Mouse (Mus musculus) cerebellum, adult 11-12 months (tissue): ENCODE measurements at regions not wholly inside any gene's neighbourhood (a gene's known extent, or its start where the extent isn't known, plus 50 kb on each side); places are given as distances from the start of the nearest gene placed in this dataset.

Experiments used
- DNase-seq: peaks from one replicate; pipeline ENCODE4 v3.0.0; 2022

GRCm38 (mm10) chr6:51701253-51702020, 177.7 kb downstream of the Snx10 start:
- no peak for DNase-seq

- no peak for DNase-seq
Observed at GRCm38 (mm10) chr6:51702456-51703171, 178.9 kb downstream of the Snx10 start.

- no peak for DNase-seq
Observed at GRCm38 (mm10) chr6:51708011-51708410, 184.3 kb downstream of the Snx10 start.

- no peak for DNase-seq
Observed at GRCm38 (mm10) chr6:51708668-51709339, 185.1 kb downstream of the Snx10 start.

GRCm38 (mm10) chr6:51709340-51710067, 185.8 kb downstream of the Snx10 start:
- no peak for DNase-seq

GRCm38 (mm10) chr6:51710153-51710552, 186.5 kb downstream of the Snx10 start:
- DNase-seq = no peak

- no peak for DNase-seq
Observed at GRCm38 (mm10) chr6:51710926-51711615, 187.4 kb downstream of the Snx10 start.

- no peak for DNase-seq
Observed at GRCm38 (mm10) chr6:51711616-51711970, 187.9 kb downstream of the Snx10 start.

- DNase-seq = no peak
Observed at GRCm38 (mm10) chr6:51715158-51715840, 191.6 kb downstream of the Snx10 start.

GRCm38 (mm10) chr6:51717386-51717785, 193.7 kb downstream of the Snx10 start:
- no peak for DNase-seq

- no peak for DNase-seq
Observed at GRCm38 (mm10) chr6:51720705-51721104, 197.0 kb downstream of the Snx10 start.

- DNase-seq = no peak
Observed at GRCm38 (mm10) chr6:51723053-51723452, 199.4 kb downstream of the Snx10 start.

- no peak for DNase-seq
Observed at GRCm38 (mm10) chr6:51727191-51727590, 203.5 kb downstream of the Snx10 start.

- DNase-seq = no peak
Observed at GRCm38 (mm10) chr6:51728816-51729562, 205.3 kb downstream of the Snx10 start.

- DNase-seq = no peak
Observed at GRCm38 (mm10) chr6:51730564-51731351, 207.1 kb downstream of the Snx10 start.

GRCm38 (mm10) chr6:51732298-51732895, 208.7 kb downstream of the Snx10 start:
- DNase-seq = peak; percentile 92

GRCm38 (mm10) chr6:51736051-51736450, 212.3 kb downstream of the Snx10 start:
- DNase-seq = no peak

- DNase-seq = no peak
Observed at GRCm38 (mm10) chr6:51743105-51743660, 219.5 kb downstream of the Snx10 start.

GRCm38 (mm10) chr6:51744607-51745006, 220.9 kb downstream of the Snx10 start:
- no peak for DNase-seq
